Mouse (Mus musculus) hindbrain, postnatal 0 days (tissue): ENCODE data around the gene Aldh1l1. TPM values are rescaled to one million over a fixed set of nuclear protein-coding genes. Genes with fewer than 3 reads are reported as not detected.

Experiments
- ATAC-seq: fragments of 200-750 bp; cut with Nextera tagmentation; 2 replicates; pipeline ENCODE4 v1.8.0; 2017; ENCODE audit warnings: mild to moderate bottlenecking, moderate TSS enrichment, moderate library complexity
- DNase-seq: peaks from one replicate; pipeline ENCODE4 v3.0.0-alpha.2; 2015; ENCODE audit warnings: low spot score
- H3K27ac ChIP-seq: fragments of 300-500 bp; sonication (generic); 2 replicates; pipeline ENCODE4 v1.5.1; 2014; ENCODE audit warnings: mild to moderate bottlenecking
- H3K27me3 ChIP-seq: fragments of 300-500 bp; sonication (generic); 2 replicates; pipeline ENCODE4 v1.6.1; 2014; ENCODE audit warnings: low read length, mixed read lengths; ENCODE audit not compliant: insufficient read depth
- H3K36me3 ChIP-seq: fragments of 300-500 bp; sonication (generic); 2 replicates; pipeline ENCODE4 v1.6.1; 2014; ENCODE audit warnings: low read length, mixed read lengths; ENCODE audit not compliant: insufficient read depth
- H3K4me1 ChIP-seq: fragments of 300-500 bp; sonication (generic); 2 replicates; pipeline ENCODE4 v1.6.1; 2014; ENCODE audit warnings: antibody characterized with exemption, low read length, mixed read lengths; ENCODE audit not compliant: insufficient read depth
- H3K4me2 ChIP-seq: fragments of 300-500 bp; sonication (generic); 2 replicates; pipeline ENCODE4 v1.6.1; 2014; ENCODE audit warnings: low read depth, mild to moderate bottlenecking, low read length, moderate library complexity, mixed read lengths
- H3K4me3 ChIP-seq: fragments of 300-500 bp; sonication (generic); 2 replicates; pipeline ENCODE4 v1.5.1; 2014; ENCODE audit warnings: low read length
- H3K9ac ChIP-seq: fragments of 300-500 bp; sonication (generic); replicated peaks from 2 replicates; pipeline ENCODE4 v1.6.1; 2014; ENCODE audit warnings: mild to moderate bottlenecking, low read length, moderate library complexity, mixed read lengths
- H3K9me3 ChIP-seq: fragments of 300-500 bp; sonication (generic); 2 replicates; pipeline ENCODE4 v1.6.1; 2016; ENCODE audit warnings: low read length, mixed read lengths
- CTCF ChIP-seq: IDR thresholded peaks from 2 replicates; pipeline ENCODE4 v1.5.1; 2016; ENCODE audit warnings: antibody characterized with exemption, control low read depth, low read depth
- WGBS: fragments of 180-500 bp; shearing (Covaris S2); extraction: QIAGEN DNeasy Blood & Tissue Kit; methylation state at CpG from one replicate; pipeline ENCODE4 v1.1.7; 2014; 5-methylcytosine and 5-hydroxymethylcytosine counted together
- polyA plus RNA-seq: library from polyadenylated mRNA; unstranded; fragments of >200 nt; fragmentation: Nextera tagmentation; extraction: Ambion mirVana; gene quantifications from 2 replicates; pipeline ENCODE4 v1.2.1, GENCODE M21; 2015
- total RNA-seq: library from RNA; depleted of rRNA; stranded (reverse); fragments of >200 nt; gene quantifications from 2 replicates; pipeline ENCODE4 v1.2.3, GENCODE M21; 2014

Gene Aldh1l1
- total and polyA plus RNA-seq, 2 experiments from 2014 or later, result 131 to 168 TPM

DNA sequence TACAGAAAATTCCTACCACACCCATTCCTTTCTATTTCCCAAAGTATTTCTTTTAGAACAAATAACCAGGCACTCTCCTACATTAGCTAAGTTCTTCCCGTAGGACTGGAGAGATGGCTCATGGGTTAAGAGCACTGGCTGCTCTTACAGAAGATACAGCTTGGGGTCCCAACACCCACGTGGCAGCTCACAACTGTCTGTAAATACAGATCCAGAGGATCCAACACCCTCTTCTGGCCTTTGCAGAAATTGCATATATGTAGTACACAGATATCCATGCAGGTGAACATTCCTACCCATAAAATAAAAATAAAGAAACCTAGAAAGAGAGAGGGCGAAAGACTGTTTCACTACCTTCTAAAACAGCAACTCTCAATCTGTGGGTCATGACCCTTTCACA is 40.2 kb downstream of the Aldh1l1 start:
- 69% methylated on average over 3 of the region's 3 CpGs for WGBS
- Histone ChIP-seq H3K27me3 (no peaks in the 10 kb centered on the region), H3K4me2 (no peak overlapping the region), H3K9ac (no peak overlapping the region), H3K36me3 (no peaks in the 10 kb centered on the region), H3K9me3 (no peaks in the 10 kb centered on the region), H3K27ac (no peak overlapping the region), H3K4me1 (no peaks in the 10 kb centered on the region), H3K4me3 (no peak overlapping the region)
- ATAC-seq, result no peak
- no peak for DNase-seq
- TF ChIP-seq CTCF, result no peak

DNA sequence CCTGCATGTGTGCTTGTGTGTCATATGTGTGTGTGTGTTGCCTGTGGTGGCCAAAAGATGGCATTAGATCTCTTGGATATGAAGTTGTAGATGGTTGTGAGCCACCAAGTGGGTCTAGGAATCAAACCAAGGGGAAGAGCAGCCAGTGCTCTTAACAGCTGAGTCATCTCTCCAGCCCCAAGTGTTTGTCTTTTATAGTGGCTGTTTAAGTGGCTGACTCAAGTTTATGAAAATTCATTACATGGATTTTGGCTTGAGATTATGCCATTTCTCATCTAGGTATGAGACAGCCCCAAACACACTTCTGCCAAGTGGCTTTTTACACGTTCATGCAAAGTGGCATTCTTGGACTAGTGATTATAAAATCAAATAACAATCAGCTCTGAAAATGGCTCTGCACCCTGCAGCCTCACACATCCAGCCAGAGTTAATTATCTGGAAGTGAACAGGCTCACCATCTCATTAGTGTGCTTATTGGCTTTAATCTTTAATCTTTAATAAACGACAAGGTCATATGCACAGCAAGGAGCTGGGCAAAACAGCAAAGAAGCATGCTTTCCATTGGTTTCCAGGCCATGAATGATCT is 43.3 kb downstream of the Aldh1l1 start:
- Histone ChIP-seq H3K27me3 (no peaks in the 10 kb centered on the region), H3K36me3 (no peaks in the 10 kb centered on the region), H3K9me3 (no peaks in the 10 kb centered on the region), H3K27ac (peak overlapping the region; percentile 20; the same call in 1 of the 2 replicates), H3K9ac (no peak overlapping the region), H3K4me1 (no peaks in the 10 kb centered on the region), H3K4me3 (no peak overlapping the region), H3K4me2 (no peak overlapping the region)
- WGBS, result 27% methylated on average over 2 of the region's 2 CpGs
- TF ChIP-seq CTCF, result no peak; the same call in 1 of the 2 replicates
- peak; percentile 29 for DNase-seq
- 0 out of 2 replicates have a peak, but pooled peaks have one; percentile 25 for ATAC-seq

DNA sequence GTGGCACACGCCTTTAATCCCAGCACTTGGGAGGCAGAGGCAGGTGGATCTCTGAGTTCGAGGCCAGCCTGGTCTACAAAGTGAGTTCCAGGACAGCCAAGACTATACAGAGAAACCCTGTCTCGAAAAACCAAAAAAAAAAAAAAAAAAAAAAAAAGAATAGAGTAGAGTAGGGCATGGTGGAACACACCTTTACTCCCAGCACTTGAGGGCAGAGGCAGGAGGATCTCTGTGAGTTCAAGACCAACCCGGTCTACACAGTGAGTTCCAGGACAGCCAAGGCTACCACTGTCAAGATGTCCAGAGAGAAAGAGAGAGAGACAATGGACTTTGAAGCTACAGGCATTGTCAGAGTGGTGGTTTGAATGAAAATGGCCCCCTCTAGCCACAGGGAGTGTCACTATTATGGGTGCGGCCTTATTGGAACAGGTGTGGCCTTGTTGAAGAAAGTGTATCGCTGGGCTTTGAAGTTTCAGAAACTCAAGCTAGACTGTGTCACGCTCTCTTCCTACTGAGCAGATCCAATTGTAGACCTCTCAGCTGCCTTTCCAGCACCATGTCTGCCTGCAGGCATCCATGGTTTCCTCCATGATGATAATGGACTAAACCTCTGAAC is 46.5 kb downstream of the Aldh1l1 start:
- ATAC-seq (no peak), DNase-seq (no peak)
- Histone ChIP-seq H3K9ac (no peak overlapping the region), H3K4me3 (no peak overlapping the region), H3K27me3 (no peaks in the 10 kb centered on the region), H3K9me3 (no peaks in the 10 kb centered on the region), H3K36me3 (no peaks in the 10 kb centered on the region), H3K4me1 (no peaks in the 10 kb centered on the region), H3K27ac (no peak overlapping the region), H3K4me2 (no peak overlapping the region)
- WGBS, result 97% methylated on average over 6 of the region's 7 CpGs
- TF ChIP-seq CTCF, result no peak

DNA sequence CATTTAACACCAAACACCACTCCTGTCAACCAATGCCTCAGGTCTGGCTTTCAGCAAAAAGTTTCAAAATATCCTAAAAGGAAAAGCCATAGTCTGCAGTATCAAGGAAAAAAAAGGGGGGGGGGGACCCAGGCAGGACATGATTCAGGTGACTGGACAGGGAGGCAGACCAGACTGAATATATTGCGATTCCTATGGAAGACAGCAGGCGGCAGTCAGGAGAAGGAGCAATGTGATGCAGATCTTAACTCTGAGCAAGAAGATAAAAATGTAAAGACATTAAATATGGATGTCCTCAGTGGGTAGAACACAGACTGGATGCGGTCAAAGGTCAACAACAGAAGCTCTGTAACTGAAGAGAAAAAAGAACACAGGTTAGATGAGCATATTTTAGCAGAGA is 47.3 kb downstream of the Aldh1l1 start:
- Histone ChIP-seq H3K27ac (no peak overlapping the region), H3K4me3 (no peak overlapping the region), H3K4me2 (no peak overlapping the region), H3K9me3 (no peaks in the 10 kb centered on the region), H3K4me1 (no peaks in the 10 kb centered on the region), H3K27me3 (no peaks in the 10 kb centered on the region), H3K36me3 (no peaks in the 10 kb centered on the region), H3K9ac (no peak overlapping the region)
- ATAC-seq (no peak), DNase-seq (no peak)
- 90% methylated on average over 3 of the region's 3 CpGs for WGBS
- TF ChIP-seq CTCF, result peak; percentile 30; the same call in 1 of the 2 replicates

DNA sequence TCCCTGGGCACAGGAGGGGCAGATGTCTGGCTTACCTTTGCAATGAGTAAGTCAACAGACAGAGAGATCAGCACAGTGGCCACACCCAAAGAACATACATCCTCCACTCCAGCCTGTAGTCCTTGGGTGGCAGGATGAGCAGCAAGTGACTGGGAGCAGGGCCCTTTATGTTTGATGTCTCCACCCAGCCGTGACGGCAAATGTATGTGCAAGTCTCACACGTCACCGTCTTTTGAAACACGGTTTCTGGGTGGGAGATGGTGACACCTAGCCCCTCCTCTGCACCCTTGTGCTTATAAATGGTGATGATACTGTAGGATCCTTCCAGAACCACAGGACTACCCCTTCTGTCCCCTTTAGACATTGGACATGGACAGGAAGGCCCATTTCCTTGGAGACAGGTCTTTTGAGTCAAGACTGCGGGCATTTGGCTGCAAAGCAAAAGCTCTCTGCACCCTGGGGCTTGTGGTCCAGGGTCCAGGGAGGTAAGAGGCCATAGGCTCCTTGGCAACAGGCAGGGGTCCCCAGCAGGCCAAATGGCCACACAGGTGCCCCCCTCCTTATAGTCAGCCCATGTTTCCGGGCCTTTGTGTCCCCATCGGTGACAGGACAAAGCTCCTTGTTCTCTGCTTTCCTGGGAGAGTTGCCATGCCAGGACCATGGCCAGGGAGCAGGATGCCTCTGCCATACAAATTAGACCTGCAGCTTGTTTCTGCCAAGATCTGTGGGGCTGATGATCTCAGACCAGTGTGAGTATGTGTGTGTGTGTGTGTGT is 48.7 kb downstream of the Aldh1l1 start:
- Histone ChIP-seq H3K27me3 (no peaks in the 10 kb centered on the region), H3K9me3 (no peaks in the 10 kb centered on the region), H3K4me1 (no peaks in the 10 kb centered on the region), H3K36me3 (no peaks in the 10 kb centered on the region), H3K27ac (peak overlapping the region; percentile 66; the same call in 1 of the 2 replicates), H3K4me3 (no peak overlapping the region), H3K9ac (no peak overlapping the region), H3K4me2 (no peak overlapping the region)
- peak; percentile 87 for DNase-seq
- peak; percentile 93 for ATAC-seq
- 38% methylated on average over 8 of the region's 8 CpGs for WGBS
- no peak for TF ChIP-seq CTCF

DNA sequence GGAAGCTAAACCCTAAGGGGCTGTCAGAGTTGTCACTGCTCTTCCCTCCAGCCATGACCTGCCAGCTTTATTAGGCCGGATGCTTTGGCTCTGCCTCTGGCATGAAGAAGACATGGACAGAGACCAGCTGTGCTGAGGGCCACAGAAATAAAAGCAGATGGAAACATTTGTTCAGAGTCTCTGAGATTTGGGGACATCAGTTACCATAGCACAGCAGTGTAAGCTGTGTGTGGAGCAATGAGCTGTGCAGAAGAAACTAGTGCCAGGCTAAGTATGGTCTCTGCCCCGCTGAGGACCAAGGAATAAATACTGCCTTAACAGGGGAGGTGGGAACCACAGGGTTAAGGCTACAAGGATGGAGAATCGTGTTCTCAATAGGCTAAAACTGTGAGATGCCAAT is 50.6 kb downstream of the Aldh1l1 start:
- H3K27ac ChIP-seq, result no peak overlapping the region
- ATAC-seq (no peak), DNase-seq (no peak)
- H3K36me3 ChIP-seq, result no peaks in the 10 kb centered on the region
- H3K4me3 ChIP-seq, result no peak overlapping the region
- H3K9ac ChIP-seq, result no peak overlapping the region
- no peak for TF ChIP-seq CTCF
- 51% methylated on average over 3 of the region's 3 CpGs for WGBS
- H3K27me3 ChIP-seq, result no peaks in the 10 kb centered on the region
- H3K4me2 ChIP-seq, result no peak overlapping the region
- H3K9me3 ChIP-seq, result no peaks in the 10 kb centered on the region
- no peaks in the 10 kb centered on the region for H3K4me1 ChIP-seq
